Mouse (Mus musculus) limb, embryonic 12.5 days (tissue): ENCODE results near the gene Cplx3. TPM values are rescaled to one million over a fixed set of nuclear protein-coding genes. Genes with fewer than 3 reads are reported as not detected.

Experiments used
- ATAC-seq: fragments of 200-750 bp; cut with Nextera tagmentation; 2 replicates; pipeline ENCODE4 v1.8.0; 2017; ENCODE audit warnings: low read depth, moderate TSS enrichment; ENCODE audit not compliant: insufficient number of reproducible peaks, insufficient read depth, low FRiP score, low TSS enrichment
- H3K27ac ChIP-seq: fragments of 300-500 bp; sonication (generic); 2 replicates; pipeline ENCODE4 v1.5.1; 2016; ENCODE audit warnings: mild to moderate bottlenecking, moderate library complexity
- H3K27me3 ChIP-seq: fragments of 300-500 bp; sonication (generic); 2 replicates; pipeline ENCODE4 v1.6.1; 2016; ENCODE audit warnings: mild to moderate bottlenecking, moderate library complexity
- H3K36me3 ChIP-seq: fragments of 300-500 bp; sonication (generic); 2 replicates; pipeline ENCODE4 v1.6.1; 2016; ENCODE audit warnings: mild to moderate bottlenecking, moderate library complexity
- H3K4me1 ChIP-seq: fragments of 300-500 bp; sonication (generic); replicated peaks from 2 replicates; pipeline ENCODE4 v1.6.1; 2016
- H3K4me2 ChIP-seq: fragments of 300-500 bp; sonication (generic); 2 replicates; pipeline ENCODE4 v1.6.1; 2016; ENCODE audit warnings: mild to moderate bottlenecking, moderate library complexity
- H3K4me3 ChIP-seq: fragments of 300-500 bp; sonication (generic); replicated peaks from 2 replicates; pipeline ENCODE4 v1.5.1; 2016; ENCODE audit warnings: mild to moderate bottlenecking
- H3K9ac ChIP-seq: fragments of 300-500 bp; sonication (generic); replicated peaks from 2 replicates; pipeline ENCODE4 v1.6.1; 2016; ENCODE audit warnings: mild to moderate bottlenecking, moderate library complexity
- H3K9me3 ChIP-seq: fragments of 300-500 bp; sonication (generic); 2 replicates; pipeline ENCODE4 v1.6.1; 2016; ENCODE audit warnings: mild to moderate bottlenecking, moderate library complexity
- WGBS: fragments of 180-500 bp; shearing (Covaris S2); methylation state at CpG from one replicate; pipeline ENCODE4 v1.1.7; 2016; 5-methylcytosine and 5-hydroxymethylcytosine counted together
- polyA plus RNA-seq: library from polyadenylated mRNA; unstranded; fragments of >200 nt; fragmentation: Nextera tagmentation; extraction: Ambion mirVana; gene quantifications from 2 replicates; pipeline ENCODE4 v1.2.1, GENCODE M21; 2016

The Cplx3 gene
- not detected in 2 replicates for polyA plus RNA-seq

DNA sequence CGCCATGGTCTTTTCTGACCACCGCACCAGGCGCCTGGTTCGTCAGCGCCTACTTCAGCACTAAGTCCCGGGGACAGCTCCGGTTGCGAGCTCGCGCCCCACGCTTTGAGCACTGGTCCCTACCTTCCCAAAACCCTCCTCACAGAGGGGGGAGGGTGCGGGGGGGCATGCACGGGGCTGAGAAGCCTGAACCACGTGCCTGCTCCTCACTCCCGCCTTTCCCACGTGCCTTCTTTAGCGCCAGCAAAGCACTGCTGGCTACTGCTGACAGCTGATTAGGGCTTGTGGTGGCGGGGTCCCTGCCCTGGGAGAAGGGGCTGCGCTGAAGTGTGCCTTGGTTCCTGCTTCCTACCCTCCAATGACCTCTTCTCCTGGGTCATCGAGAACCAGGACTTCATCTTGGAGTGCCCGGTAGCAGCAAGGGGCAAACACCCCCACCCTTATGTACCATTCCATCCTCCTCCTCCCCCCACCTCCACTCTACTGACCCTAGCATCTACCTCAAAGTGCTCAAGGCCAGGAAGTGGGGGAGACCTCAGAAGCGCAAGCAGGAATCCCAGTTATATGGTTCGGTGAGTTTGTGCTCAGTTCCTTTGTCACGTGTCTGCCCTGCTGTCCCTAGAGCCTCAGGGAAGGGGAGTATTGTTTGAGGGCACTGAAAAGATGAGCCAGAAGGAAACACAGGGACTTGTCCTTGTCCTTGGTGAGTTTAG, at the start of gene Cplx3:
Gene Cplx3, minus strand, starts transcription at position 143 of the 713 bp plus-strand sequence.
- Histone ChIP-seq H3K4me3 (no peak within 1 kb of the TSS), H3K27ac (no peak within 1 kb of the TSS), H3K4me2 (no peak within 1 kb of the TSS), H3K27me3 (peaks cover 23% of the 10 kb centered on the region), H3K9me3 (no peaks in the 10 kb centered on the region), H3K9ac (no peak within 1 kb of the TSS), H3K4me1 (peaks cover 5% of the 10 kb centered on the region; the same call in 1 of the 2 replicates), H3K36me3 (no peaks in the 10 kb centered on the region)
- peak; percentile 56; the same call in 1 of the 2 replicates for ATAC-seq
- 5% methylated on average over 24 of the region's 24 CpGs for WGBS

- H3K4me2 ChIP-seq: peak overlapping the region; percentile 54
- H3K9me3 ChIP-seq: no peaks in the 10 kb centered on the region
- WGBS: 4% methylated on average over 11 of the region's 11 CpGs
- no peak overlapping the region; the same call in 1 of the 2 replicates for H3K9ac ChIP-seq
- no peaks in the 10 kb centered on the region for H3K36me3 ChIP-seq
- peaks cover 24% of the 10 kb centered on the region for H3K27me3 ChIP-seq
- H3K4me1 ChIP-seq: peaks cover 16% of the 10 kb centered on the region
- no peak for ATAC-seq
- H3K27ac ChIP-seq: no peak overlapping the region
- peak overlapping the region; percentile 19; the same call in 1 of the 2 replicates for H3K4me3 ChIP-seq
These were observed 49.7 kb upstream of the Cplx3 start for GRCm38 (mm10) chr9:57655749-57656148.

DNA sequence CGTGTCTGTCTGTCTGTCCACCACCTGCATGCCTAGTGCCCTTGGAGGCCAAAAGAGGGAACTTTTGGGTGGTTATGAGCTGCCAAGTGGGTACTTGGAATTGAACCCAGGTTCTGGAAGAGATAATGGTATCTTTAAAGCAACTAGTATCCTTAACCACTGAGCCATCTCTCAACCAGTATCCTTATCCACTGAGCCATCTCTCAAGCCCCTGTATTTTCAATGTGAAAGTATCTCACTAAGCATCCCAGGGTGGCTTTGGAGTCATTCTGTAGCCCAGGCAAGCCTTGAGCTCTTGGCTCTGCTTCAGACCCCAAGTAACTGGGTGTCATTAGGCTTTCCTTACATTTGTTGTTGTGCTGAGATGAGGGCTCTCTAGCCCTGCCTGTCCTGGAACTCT, 48.9 kb upstream of the Cplx3 start:
- ATAC-seq: no peak
- Histone ChIP-seq H3K9ac (no peak overlapping the region), H3K4me3 (no peak overlapping the region), H3K4me1 (peaks cover 21% of the 10 kb centered on the region), H3K27me3 (peaks cover 24% of the 10 kb centered on the region), H3K36me3 (no peaks in the 10 kb centered on the region), H3K9me3 (no peaks in the 10 kb centered on the region), H3K4me2 (no peak overlapping the region), H3K27ac (no peak overlapping the region)
- WGBS: 79% methylated on average over 1 of the region's 1 CpGs

DNA sequence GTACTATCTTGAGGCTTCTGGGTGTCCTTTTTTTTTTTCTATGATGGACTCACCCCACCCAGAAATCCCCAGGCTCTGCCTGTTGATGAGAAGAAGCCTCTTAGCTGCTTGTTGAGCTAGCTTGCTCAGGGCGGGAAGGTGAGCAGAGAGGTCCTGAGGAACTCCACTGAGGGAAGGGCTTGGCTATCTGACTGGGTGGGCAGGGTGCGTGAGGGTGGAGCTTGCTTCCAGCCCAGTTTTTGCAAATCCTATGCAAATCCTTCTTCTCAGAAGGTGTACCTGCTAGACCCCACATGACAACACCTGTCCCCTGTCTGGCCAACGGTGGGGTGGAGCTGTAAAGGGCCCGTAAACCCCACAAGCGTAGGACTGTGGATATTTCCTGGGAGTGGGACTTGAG, 47.2 kb upstream of the Cplx3 start, which contains the start of gene Csk:
Gene Csk, minus strand, starts transcription at position 349 of the 400 bp plus-strand sequence.
- no peak within 1 kb of the TSS for H3K9ac ChIP-seq
- H3K27ac ChIP-seq: no peak within 1 kb of the TSS
- peaks cover 21% of the 10 kb centered on the region for H3K4me1 ChIP-seq
- no peak within 1 kb of the TSS for H3K4me3 ChIP-seq
- ATAC-seq: no peak
- no peaks in the 10 kb centered on the region for H3K9me3 ChIP-seq
- H3K36me3 ChIP-seq: no peaks in the 10 kb centered on the region
- H3K4me2 ChIP-seq: no peak within 1 kb of the TSS
- 59% methylated on average over 5 of the region's 5 CpGs for WGBS
- peaks cover 24% of the 10 kb centered on the region for H3K27me3 ChIP-seq

GRCm38 (mm10) chr9:57652855-57653254, 46.8 kb upstream of the Cplx3 start:
- Histone ChIP-seq H3K9ac (no peak overlapping the region), H3K4me1 (peaks cover 21% of the 10 kb centered on the region), H3K4me3 (no peak overlapping the region), H3K36me3 (no peaks in the 10 kb centered on the region), H3K4me2 (no peak overlapping the region), H3K9me3 (no peaks in the 10 kb centered on the region), H3K27me3 (peaks cover 24% of the 10 kb centered on the region), H3K27ac (no peak overlapping the region)
- ATAC-seq: no peak
- WGBS: 42% methylated on average over 3 of the region's 3 CpGs

DNA sequence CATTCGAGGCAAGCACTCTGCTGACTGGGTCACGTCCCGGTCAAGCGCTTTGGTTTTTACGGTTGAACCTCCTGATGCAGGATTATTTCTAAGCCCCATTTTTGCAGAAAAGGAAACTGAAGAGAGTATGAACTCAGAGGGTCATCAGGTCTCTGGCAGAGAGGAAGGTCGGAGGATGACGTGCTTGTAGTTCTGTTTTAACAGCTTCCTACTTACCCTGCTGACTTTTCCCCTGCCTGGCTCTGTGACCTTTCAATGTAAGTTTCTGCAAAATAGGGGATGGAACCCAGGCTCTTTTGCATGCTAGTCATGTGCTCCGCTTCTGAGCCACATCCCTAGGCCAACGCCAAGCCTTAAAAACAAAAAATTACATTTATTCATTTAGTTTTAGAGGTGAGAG, 46.3 kb upstream of the Cplx3 start:
- Histone ChIP-seq H3K27me3 (peaks cover 24% of the 10 kb centered on the region), H3K4me1 (peaks cover 21% of the 10 kb centered on the region), H3K4me2 (no peak overlapping the region), H3K4me3 (no peak overlapping the region), H3K36me3 (no peaks in the 10 kb centered on the region), H3K9ac (no peak overlapping the region), H3K27ac (no peak overlapping the region), H3K9me3 (no peaks in the 10 kb centered on the region)
- ATAC-seq: no peak
- whole genome bisulfite sequencing: 70% methylated on average over 9 of the region's 9 CpGs

GRCm38 (mm10) chr9:57650786-57651311, 44.8 kb upstream of the Cplx3 start:
- Histone ChIP-seq H3K36me3 (no peaks in the 10 kb centered on the region), H3K4me3 (no peak overlapping the region), H3K9ac (no peak overlapping the region; the same call in 1 of the 2 replicates), H3K27me3 (peaks cover 24% of the 10 kb centered on the region), H3K9me3 (no peaks in the 10 kb centered on the region), H3K27ac (no peak overlapping the region), H3K4me2 (no peak overlapping the region), H3K4me1 (peaks cover 17% of the 10 kb centered on the region)
- peak; percentile 60 for ATAC-seq
- 11% methylated on average over 6 of the region's 6 CpGs for WGBS

DNA sequence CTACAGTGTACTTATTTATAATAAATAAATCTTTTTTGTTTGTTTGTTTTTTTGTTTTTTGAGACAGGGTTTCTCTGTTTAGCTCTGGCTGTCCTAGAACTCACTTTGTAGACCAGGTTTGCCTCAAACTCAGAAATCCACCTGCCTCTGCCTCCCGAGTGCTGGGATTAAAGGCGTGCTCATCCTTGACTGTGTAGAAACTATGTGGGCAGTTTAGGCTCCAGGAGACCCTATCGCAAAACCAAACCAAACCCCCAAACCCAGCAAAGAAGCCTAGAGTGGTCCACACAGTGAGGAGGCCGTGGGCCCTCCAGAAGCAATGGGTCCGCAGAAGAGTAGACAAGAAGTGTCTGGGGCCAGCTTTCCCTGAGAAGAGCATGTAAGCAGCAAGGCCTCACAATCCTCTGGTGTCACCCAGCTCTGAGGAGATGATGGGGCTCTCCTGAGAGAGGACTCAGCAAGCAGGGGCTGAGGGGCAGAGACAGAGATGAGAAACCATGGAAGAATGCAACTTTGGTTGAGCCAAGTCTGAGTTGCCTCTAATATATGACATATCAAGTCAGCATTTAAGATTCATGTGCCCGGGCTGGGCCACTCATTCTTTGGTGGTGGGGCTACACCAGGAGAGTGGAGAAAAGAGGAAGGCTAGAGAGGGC, 44.2 kb upstream of the Cplx3 start:
- Histone ChIP-seq H3K36me3 (no peaks in the 10 kb centered on the region), H3K4me2 (no peak overlapping the region), H3K4me1 (peaks cover 17% of the 10 kb centered on the region), H3K9me3 (no peaks in the 10 kb centered on the region), H3K27me3 (peaks cover 24% of the 10 kb centered on the region), H3K27ac (no peak overlapping the region), H3K4me3 (no peak overlapping the region), H3K9ac (no peak overlapping the region)
- ATAC-seq: no peak
- 83% methylated on average over 6 of the region's 6 CpGs for WGBS

- Histone ChIP-seq H3K4me3 (no peak overlapping the region), H3K27ac (no peak overlapping the region), H3K4me2 (no peak overlapping the region), H3K4me1 (peaks cover 33% of the 10 kb centered on the region), H3K36me3 (0 out of 2 replicates have a peak, but pooled peaks cover 3% of the 10 kb centered on the region), H3K9ac (no peak overlapping the region), H3K9me3 (no peaks in the 10 kb centered on the region), H3K27me3 (no peaks in the 10 kb centered on the region)
- 77% methylated on average over 4 of the region's 4 CpGs for WGBS
- ATAC-seq: no peak
These were observed 41.4 kb upstream of the Cplx3 start for GRCm38 (mm10) chr9:57647286-57648108.

DNA sequence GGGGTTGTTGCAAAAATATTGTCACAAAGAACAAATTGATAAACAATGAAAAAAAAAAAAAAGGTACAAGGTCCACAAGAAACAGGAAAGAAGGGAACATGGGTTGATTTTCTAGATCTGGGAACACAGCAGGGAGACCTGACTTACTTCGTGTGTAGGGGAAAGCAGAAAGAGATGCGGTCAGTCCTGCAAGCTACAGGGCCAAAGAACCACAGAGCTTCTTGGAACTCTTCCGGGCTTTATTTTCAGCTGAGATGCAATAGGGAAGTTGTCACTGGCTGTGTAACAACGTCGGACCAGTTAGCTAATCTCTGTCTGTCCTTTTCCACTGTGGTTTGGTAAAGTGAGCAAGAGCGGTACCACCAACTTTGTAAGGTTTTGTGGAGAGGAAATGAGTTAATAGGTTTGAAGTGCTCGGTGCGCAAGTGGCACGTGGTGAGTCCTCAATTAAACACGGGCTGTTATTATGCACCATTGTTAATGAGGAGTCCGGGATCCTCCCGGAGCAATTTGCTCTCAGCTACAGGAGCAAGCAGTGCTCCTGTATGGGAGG, 40.5 kb upstream of the Cplx3 start:
- no peak overlapping the region for H3K9ac ChIP-seq
- 61% methylated on average over 12 of the region's 12 CpGs for WGBS
- no peak for ATAC-seq
- H3K27me3 ChIP-seq: no peaks in the 10 kb centered on the region
- H3K4me2 ChIP-seq: no peak overlapping the region
- H3K36me3 ChIP-seq: peaks cover 10% of the 10 kb centered on the region
- no peak overlapping the region for H3K27ac ChIP-seq
- H3K4me1 ChIP-seq: peaks cover 41% of the 10 kb centered on the region
- no peaks in the 10 kb centered on the region for H3K9me3 ChIP-seq
- no peak overlapping the region for H3K4me3 ChIP-seq
